Mouse (Mus musculus) spleen, postnatal 4 days (tissue): ENCODE data around the gene Pld6.
A peak's percentile ranks its signal among the peaks of the same experiment; 100 is the strongest.

Experiments
- DNase-seq, 2 experiments: peaks; one replicate each; pipeline ENCODE4 v3.0.0; 2022; ENCODE audit warnings: low spot score in 2 of 2

Pld6 gene

DNA sequence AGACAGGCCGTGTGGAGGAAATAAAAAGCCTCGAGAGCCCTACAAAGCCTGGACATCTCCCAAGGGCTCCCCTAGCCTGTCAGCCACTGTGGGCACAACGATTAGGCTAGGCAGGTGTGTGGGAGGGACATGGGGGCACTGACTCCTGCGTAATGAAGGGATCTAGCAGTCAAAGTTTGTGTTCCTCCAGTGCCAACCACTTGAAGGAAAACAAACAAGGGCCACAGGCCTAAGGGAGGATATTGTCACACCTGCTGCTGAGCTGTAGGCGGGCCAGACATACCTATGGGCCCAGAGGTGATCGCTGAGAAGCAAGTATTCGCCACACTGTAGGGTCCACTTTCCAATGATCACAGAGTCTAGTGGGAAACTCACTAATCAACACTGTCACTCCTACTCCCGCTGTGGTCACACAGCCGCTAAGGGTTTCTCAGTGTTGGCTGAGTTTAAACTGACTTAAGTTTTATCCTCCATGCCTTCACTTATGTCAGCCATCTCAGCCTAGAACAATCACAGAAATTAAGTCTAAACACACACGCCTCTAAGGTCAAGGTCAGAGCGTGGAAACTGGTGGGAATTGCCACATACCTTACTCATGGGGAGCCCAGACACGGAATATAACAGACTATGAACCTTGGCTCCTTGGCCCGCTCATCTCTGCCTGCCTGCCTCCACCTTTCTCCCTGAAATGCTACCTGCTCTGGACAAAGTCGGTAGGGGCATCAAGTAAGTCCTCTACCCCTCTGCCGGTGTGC, 824 bp downstream of the Pld6 start:
- no peak for DNase-seq

DNA sequence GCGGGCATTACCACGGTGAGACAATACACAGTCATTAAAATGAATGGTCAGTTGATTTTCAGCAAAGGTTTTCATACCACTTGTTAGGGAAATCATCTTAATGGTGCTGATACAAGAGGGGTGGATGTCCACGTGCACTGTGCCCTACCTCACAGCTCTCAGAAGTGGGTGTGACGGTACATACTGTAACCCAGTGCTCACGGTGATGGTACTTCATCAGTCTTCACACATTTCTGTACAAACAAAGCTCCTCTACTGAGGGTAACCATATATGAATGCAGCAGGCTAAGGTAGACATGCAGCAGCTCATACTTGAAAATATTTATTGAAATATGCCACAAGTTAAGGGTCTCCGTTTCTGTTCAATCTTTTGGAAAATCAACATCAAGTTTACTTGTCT, 3.9 kb downstream of the Pld6 start:
- no peak for DNase-seq

DNA sequence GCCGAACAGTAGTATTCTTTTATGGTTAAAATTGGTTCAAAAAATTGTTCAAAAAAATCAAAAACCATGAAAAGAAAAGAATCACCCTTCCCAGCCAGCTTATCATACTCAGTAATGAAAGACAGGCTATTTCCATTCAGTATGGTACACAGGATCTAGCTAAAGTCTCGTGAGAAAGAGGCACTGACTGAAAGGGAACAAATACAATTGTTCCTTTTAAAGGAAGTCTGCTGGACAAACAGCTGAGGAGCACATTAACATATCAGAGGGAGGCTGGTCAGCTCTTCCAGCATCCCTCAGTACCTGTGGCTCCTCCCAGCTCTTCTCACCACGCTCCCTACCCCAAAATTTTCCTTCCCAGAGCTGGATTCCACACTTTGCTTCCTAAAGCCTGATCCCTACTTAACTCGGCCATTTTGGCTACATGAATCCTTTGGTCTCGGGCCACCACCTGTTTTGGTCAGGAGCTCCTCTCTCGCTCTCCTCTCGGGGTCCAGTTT, 5.3 kb downstream of the Pld6 start:
- no peak for DNase-seq

DNA sequence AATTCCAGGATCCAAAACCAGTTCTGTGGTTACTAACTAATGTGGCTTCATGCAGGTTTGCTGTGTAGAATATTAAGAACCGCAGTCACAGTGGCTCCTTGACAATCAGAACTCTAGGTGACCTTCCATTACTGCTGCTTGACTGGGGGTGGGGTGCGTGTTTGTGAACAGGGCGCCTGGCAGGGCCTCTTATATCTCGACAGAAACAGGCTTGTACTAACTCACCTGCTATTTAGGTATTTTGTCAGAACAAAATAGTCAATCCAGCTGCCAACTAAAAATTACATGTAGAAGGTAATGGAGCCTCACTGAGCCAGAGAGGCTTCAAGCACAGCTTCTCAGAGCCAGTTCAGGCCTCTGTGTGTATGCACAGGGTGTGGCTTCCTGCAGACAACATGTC, 7.2 kb downstream of the Pld6 start:
- no peak for DNase-seq

DNA sequence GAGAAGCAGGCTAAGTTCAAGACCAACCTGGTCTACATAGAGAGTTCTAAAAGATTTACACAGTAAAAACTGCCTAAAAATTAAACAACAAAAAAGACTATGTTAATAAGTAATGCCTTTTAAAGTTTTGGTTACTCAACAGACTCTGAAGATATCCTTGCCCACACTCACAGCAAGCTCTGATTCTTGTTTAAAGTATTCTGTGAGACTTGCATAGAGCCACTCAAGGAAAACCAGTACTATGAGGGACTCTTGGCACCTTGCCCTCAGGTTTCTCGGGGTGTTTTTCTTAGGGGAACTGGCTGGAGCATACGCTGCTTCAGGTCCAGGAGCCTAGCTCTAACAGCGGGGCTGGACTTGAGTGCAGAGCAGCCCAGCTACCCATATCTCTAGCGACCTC, 8.0 kb downstream of the Pld6 start:
- no peak for DNase-seq

DNA sequence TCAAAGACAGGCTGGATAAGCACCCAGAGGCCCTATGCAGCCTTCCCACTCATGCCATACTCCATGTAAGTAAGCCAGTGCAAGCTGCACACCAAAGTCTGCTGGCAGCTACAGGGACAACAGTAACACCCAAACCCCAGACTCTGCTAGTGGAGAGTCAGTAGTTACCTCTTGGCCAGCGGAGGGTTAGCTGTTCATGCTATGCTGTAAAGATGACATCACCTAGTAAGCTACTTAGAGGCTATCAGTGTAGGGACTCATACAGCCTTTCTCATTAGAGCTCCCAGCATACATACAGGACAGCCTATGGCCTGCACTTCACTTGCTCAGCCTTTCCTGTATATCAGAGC, 8.6 kb downstream of the Pld6 start:
- DNase-seq, result no peak

DNA sequence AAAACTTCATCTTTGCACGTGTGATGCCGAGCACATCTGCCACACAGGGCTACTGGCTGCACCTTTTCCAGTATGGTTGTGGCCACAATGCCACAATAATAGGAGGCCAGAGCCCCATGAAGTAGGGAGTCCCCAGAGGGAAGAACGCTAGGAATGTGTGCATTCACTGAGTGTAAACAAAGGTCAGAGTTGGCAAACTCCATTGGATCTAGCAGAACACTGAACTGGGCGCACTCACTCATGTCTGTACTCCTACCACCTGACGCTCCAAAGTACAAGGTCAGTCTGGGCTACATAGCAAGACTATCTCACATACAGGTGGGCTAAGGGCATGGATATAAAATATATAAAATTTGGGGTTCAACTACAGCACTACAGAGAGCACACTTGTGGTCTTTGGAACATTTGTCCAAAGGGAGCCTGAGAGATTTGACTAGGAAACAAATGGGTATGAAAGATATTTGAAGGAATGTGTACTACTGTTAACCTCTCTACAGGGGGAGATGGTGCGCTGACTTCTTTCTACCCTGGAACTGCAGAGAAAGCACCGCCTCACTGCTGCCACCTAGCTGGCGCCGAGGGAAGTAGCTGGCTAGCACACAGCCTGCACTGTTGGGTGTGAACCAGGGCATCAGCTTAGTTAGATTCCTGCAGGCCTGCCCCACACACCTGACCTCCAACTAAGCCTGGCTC, 9.1 kb downstream of the Pld6 start:
- DNase-seq, result peak; percentile 78 to 93

DNA sequence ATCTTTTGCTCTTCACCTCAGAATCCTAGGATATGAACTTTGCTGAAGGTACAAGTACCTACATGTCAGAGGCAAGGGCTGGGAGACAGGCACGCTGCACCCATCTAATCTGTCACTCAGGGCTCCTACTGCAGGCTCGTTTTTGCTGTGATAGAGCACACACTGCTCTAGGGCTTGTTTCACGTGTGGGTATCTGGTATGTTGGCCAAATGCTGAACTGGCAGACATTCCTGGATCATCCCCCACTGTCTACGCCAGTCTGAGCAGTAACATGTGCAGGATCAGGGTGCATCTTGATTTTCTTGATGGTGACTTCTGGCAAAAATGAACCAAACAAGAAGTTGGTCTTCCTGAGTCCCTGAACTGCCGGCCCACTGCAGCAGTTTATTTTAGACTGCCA, 10.2 kb downstream of the Pld6 start:
- no peak for DNase-seq

DNA sequence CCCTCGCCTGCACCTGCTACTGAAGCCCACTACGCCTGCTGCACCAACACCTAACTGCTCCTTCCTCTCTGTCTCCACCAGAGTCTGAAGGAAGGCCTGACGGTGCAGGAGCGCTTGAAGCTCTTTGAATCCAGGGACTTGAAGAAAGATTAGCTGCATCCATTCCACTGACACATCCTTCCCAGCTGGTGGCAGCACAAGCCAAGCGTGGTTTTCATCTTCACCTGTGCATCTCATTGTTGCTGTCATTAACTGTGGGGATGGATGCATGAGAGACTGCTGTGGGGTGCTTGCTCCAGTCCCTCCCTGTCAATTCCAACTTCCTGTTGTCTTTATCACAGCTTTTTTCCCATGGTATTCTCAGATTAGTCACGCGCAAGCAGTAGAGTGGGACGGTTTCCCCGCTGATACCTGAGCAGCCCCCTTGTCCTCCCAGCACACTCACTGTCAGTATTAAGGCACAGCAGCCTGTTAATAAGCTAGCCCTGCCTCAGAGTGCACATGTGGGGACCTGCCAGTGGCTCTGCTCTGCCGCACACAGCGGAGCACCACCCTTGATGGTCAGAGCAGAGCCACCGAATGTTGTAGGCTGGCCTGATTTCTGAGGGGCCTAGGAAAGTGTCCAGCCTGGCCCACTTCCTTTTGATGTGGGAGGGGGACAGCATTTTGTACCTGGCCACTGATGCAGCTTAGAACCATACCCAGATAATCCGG, 11.9 kb downstream of the Pld6 start:
- DNase-seq, result no peak

DNA sequence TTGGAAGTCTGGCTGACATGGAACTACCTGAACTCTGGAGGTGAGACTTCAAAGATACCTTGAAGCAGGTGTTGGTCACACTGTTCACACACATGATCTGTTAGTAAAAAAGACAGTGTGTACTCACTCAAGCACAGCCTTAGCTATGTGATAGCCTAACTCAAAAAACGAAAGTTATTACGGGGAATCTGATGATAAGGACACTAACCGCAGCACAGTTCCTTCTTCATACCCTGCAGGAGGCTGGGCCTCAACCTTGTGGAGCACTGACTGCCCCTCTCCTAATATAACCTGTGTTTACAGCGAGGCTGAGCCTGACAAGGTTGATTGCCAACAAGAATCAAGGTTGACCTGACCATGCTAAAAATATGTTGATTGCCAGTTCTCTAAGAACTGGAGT, 12.9 kb downstream of the Pld6 start:
- DNase-seq, result no peak

DNA sequence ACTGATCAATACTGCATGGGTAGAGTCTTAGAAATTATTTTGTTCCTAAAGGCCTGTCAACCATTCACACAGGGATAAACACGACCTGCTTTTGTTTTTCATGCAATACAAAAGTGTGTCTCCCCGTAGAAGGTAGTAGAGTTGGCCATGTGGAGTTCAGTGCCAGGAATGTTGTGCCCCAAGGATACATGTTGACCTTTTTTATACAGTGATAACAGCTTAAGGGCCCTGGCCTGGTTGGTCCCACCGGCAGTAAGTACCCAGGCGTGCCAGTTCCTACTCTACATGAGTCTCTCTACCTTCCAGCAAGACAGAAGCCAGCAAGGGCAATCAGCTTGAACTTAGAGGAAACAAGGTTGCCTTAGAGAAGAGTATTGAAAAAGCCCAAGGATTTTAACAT, 14.5 kb downstream of the Pld6 start:
- DNase-seq, result no peak

DNA sequence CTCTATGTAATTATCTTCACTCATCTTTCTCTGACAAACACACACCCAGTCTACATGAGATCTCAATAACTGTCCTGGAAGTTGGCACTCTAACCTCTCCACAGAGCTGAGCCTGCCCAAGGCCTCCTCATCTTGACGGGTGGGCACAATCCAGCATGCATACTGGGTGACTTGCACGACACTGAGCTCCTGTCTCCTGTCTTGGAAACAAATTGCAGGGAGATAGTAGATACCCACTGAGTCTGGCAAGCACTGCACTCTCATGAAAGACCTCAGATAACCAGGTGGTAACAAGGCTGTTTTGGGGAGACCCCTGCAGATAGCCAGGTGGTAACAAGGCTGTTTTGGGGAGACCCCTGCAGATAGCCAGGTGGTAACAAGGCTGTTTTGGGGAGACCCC, 15.2 kb downstream of the Pld6 start:
- no peak for DNase-seq

DNA sequence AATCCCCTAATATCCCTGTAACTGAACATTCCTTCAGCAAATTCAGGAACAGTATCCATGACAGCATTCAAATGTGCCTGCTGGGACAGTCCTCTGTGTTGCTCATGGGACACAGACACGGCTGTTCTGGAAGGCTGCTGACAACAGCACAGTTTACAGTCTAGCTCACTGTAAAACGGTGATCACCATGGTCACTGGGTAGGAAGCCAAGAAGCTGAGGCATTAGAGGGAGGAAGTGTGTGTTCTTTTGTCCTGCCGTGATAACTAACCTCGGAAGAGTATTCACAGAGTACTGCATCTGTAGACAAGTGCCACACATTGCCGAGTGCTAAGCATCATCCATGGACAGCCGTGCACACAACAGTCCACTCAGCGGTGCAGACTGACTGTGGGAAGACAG, 16.7 kb downstream of the Pld6 start:
- no peak for DNase-seq

DNA sequence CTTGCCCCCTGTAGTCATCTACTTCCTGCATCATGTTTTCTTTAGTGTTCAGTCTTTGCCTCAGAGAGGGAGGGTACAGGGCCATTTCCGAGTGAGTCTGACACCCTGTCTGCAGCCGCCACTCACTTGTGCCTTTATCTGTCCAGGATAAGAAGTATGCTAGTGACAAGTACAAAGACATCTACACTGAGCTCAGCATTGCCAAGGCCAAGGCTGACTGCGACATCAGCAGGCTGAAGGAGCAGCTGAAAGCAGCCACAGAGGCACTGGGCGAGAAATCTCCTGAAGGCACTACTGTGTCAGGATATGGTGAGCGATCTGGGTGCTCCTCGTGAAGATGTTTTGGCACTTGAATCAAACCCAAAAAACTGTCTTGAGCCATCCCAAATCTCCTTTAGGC, 17.7 kb downstream of the Pld6 start:
- no peak for DNase-seq

DNA sequence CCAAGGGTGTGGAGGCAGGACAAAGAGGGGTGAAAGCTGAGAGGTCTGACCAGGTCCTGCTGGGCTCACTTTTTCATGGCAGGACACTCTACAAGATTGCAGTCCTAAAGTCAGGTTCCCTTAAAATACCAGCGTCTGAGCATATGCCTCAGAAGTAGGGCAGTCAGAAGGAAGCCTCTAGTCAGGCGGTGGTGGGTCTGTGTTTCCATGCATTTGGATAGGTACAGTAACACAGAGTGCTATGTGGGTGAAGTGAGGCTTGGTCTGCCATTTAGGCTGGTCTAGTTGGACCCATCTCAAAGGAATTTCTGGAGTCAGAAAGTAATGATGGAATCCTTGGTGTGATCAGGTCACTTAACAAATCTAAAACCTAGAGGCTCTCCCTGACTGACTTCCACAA, 18.1 kb downstream of the Pld6 start:
- no peak for DNase-seq

DNA sequence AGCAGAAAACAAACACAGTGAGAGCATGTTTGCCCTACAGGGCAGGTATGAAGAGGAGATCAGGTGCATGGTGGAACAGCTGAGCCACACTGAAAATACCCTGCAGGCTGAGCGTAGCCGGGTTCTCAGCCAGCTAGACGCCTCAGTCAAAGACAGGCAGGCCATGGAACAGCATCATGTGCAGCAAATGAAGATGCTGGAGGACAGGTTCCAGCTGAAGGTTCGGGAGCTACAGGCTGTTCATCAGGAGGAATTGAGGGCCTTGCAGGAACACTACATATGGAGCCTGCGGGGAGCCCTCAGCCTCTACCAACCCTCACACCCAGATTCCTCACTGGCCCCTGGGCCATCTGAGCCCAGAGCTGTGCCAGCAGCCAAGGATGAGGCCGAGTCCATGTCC, 26.6 kb downstream of the Pld6 start:
- DNase-seq, result no peak

DNA sequence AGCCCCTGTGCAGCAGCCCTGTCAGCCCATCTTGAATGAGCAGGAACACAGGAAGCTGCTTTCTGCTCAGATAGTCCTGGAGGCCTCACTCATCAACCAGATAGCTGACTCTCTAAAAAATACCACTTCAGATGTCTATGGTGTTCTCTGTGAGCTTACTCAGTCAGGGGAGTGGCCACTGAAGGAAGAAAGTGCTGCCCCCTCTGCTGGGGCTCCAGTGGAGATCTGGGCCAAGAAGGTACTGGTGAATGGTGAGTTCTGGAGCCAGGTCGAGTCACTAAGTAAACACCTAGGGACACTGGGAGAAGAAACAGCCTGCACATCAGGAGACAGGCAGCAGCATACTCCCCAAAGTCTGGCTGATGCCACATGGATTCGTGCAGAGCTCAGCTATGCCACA, 27.8 kb downstream of the Pld6 start:
- DNase-seq, result no peak

DNA sequence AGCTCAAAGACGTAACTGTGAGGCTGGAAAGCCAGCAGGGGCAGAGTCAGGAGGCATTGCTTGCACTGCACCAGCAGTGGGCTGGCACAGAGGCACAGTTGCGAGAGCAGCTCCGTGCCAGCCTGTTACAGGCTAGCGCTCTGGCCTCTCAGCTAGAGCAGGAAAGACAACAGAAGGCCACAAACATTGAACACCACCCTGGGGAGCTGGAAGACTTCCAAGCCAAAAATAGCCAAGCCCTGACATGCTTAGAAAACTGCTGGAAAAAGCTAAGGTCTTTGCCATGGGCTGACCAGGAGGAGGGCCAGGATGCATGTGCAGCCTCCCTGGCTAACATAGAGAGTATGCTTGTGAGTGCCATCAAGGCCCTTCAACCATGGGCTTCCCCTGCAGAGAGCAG, 28.3 kb downstream of the Pld6 start:
- no peak for DNase-seq

DNA sequence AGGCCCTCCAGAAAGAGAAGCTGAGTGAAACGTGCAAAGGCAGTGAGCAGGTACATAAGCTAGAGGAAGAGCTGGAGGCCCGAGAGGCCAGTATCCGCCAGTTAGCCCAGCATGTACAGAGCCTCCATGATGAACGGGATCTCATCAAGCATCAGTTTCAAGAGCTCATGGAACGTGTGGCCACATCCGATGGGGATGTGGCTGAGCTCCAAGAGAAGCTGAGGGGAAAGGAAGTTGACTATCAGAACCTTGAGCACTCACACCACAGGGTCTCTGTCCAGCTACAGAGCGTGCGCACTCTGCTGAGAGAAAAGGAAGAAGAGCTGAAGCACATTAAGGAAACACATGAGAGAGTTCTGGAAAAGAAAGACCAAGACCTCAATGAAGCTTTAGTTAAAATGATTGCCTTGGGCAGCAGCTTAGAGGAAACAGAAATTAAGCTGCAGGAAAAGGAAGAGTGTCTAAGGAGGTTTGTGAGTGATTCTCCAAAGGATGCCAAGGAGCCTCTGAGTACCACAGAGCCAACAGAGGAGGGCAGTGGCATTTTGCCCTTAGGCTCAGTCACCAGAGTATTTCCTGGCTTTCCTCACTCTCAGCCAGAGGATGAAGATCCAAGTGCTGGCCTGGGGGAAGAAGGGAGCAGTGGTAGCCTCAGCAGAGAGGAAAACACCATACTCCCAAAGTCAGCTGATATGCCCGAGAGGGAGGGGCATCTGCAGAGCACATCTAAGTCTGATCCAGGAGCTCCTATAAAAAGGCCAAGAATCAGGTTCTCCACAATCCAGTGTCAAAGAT, 29.1 kb downstream of the Pld6 start:
- no peak for DNase-seq

DNA sequence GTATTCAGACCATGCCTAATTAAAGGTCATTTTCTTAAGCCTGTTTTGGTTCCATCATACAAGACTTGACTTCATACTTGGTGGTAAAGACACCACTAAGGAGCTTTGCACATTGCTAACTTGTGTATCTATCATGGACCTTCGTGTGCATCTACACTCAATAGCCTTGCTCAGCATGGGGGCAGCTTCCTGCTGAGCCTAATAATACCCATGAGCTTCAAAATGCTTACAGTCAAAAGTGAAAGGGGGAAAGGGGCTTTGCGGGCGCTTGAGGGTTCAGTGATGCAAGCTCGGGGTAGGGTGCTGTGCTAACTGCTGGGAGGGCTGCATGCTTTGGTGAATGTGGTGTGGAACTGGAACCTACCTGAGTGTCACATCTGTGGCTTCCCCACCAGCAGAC, 31.1 kb downstream of the Pld6 start:
- no peak for DNase-seq

DNA sequence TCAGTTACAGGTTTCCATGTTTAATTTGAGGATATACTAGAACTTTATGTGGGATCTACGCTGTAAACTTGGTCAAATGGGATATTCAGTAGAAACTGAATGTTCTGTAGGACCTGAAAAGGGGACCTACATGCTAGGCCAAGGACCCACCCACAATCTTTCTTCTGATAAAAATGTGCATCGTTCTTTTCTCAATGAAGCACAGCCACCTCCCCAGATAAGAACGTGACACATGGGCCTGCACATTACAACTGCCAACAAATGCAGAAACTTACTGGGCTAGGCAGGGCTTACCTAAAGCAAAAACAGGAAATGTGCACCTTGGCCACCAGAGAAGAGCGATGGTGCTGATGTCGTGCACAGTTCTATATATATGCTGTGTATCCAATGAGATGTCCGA, 32.9 kb downstream of the Pld6 start:
- no peak for DNase-seq

DNA sequence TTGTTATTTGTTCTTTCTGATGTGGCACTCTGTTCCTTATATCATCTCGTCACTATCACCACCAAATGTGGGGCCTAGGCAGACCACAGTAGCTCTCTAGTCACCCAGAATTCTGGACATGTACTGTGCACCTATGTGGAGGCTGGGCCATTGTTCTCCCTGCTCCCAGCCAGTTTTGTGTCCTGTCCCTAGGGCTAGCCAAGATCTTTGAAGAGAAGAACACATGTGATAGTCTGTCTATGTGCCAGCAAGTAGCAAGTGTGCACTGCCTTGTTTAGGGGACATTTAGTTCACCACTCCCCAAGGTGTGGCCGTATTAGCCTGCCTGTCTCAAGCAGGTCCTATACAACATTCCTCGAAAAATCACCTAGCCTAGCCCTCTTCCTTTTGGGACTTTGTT, 38.4 kb downstream of the Pld6 start:
- no peak for DNase-seq
